Mouse (Mus musculus) right cerebral cortex, adult 2 months (tissue): ENCODE data around the gene Prr19.

Experiments used
- DNase-seq, 2 experiments: peaks; one replicate each; pipeline ENCODE4 v3.0.0; 2021 to 2022; ENCODE audit warnings: low spot score in 2 of 2

Prr19 gene

DNA sequence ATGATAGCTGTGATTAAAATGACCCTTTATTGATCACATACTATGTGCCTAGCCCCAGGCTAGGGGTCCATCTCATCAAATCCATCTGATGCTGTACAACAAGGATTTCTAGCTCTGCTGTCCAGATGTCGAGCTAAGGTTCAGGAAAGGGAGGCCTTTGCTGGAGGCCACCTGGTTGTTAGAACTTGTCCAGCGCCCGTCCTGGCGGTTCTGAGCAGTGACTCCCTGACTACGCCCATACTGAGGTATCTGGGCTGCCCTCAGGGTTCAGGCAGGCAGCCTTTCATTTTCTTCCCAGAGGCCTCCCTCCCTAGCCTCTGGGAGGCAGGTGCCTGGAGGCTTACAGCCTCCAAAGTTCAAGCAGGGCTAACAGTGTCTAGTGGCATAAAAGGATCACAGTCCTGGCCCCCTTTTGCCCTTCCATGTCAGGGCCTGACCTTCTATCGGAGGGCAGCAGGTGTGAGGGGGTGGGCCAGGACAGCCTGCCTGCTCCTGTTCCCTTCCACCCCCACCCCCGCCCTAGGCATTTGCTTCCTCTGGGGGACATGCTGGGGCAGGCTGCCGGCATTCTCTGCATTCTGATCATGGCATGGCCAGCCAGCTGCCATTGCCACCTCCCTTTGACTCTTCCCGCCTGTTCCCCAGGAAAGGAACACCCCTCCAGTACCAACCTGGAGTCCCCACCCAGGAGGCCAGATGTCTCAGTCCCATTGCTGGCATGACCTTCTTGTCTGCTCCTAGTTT lies 25.5 kb upstream of the Prr19 start:
- DNase-seq, result no peak

DNA sequence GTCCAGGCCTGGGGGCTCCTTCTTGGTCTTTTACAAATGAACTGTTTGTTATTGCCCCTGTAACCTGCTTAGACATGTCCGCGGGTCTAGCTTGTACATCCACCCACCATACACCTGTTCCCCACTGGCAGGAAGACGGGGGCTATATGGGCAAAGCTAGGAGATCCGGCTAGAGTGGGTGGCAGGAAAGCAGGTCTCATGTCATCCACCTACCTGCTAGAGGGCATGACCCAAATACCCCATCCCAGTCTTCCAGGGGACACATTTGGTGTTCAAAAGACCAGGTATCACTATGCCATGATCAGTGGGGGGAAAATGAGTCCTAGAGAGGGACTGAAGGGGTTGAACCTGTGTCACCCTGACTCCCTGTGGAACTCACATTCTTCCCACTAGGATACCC lies 23.8 kb upstream of the Prr19 start:
- no peak for DNase-seq

DNA sequence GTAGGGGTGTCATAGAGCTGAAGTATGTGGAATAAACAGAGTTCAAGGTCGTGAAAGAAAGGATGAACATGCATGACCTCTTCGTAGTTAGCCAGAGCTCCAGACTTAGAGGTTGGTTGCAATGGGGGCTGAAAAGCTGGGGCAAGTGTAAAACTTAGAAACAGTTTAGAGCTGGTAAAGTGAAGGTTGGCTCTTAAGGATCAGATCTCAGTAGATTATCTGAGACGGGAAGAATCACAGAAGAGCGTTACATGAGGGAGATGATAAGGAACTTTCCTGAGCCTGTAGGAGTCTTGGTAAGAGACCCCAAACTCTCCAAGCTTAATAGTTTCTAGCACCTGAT lies 23.2 kb upstream of the Prr19 start:
- no peak for DNase-seq

DNA sequence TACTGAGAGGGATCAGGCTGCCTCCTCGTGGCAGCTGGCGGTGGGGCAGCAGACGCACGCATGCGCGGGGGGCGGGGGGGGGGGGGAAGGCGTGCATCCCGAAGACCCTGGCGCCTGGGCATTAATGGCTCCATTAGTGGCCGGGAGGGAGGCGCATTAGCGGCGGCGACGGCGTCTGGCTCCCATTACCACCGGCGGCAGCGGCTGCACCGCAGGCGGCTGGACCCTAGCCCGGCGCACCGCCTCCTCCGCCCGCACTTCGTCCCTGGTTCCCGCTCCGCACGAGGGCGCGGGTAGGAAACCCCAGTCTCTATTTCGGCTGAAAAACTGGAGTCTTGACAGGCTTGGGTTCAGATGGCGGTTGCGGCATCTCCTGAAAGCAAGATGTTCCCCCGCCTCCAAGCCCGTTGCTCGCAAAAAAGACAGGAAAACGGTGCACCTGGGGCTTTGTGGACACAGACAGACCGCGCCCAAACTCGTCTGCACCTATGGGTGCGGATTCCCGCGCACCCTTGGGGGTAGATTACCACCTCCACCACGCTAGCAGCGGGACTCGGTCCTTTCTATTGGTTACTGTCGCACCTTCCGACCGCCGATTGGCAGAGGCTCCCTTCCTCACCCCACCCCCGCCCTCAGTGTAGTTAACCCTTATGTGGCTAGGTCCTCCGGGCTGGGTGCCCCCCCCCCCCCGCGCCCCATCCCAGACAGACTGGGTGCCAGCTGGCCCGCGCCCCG lies 22.7 kb upstream of the Prr19 start:
- peak; percentile 82 to 84 for DNase-seq

DNA sequence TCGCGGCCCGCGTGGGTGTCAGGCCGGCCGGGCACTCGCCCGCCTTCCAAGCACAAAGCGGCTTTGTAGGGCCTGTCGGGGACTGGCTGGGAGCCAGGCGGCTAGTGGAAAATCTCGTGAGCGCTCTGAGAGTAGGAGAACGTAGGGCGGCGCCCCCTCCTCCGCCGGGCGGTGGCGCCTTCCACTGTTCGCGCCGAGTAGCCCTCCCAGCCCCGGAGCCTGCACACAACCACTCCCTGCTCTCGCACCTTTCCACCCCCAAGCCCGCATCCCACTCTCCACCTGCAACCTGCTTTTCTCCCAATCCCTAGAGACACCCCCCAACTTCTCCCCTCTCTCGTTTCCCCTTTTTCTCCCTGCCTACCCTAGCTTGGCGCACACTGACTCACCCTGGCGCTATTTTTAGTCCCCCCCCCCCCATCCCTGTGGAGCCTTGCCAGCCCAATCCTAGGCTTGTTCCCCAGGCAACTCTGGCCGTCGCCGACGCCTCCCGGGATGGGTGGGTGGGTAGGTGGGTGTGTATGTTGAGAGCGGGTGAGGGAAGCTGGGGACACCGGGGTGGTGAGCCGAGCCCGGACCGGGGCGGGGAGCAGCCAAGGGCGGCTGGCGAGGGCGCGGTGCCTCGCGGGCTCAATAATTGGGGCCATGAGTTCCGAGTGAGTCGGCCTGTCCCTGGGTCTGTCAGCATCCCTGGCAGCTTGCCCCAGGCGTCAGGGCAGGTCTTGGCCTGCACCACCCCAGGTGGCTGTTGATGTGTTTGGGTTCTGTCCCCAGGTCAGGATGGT lies 21.9 kb upstream of the Prr19 start:
- peak; percentile 90 to 93 for DNase-seq

DNA sequence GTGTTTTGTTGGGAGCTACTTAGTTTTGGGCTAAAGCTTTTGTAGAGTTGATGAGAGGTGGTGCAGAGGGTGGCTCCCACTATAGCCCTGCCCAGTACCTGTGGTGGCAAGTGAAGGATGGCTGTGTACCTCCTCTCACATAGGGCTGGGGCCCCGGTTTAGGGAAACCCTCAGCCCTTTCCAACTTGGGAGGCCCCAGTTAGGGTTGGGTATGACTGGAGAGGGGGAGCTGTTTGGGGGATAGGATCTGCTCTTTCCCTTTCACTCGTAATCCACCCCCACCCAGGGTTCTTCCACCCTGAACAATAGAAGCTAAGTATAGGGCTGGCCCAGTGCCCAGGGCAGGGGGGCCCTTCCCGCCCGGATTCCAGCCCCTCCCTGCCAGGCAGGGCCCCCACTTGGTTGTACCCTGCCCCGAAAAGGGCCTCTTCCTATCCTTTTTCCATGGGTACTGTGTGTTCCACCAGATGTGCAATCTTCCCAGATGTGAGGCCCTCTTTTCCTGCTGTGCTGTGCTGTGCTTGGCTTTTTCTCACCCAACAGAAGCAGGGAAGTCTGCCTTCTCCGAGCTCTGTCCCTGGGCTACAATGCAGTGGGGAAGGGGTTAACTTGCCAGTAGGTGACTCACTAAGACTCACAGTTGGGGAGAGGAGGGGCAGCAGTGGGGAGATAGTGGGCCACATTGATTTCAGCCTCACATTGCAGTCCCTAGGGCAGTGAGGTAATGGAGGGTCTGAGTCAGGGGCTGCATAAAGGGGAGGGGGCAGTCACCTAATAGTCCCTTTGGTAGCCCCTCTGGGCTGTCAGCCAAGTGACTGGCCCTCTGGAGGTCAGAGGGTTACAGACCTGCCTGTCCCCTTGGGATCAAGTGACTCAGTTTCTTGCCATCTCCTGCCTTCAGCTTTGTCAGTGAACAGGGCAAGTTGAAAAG lies 21.1 kb upstream of the Prr19 start:
- DNase-seq, result peak in 1 of 2 experiments; percentile 50

DNA sequence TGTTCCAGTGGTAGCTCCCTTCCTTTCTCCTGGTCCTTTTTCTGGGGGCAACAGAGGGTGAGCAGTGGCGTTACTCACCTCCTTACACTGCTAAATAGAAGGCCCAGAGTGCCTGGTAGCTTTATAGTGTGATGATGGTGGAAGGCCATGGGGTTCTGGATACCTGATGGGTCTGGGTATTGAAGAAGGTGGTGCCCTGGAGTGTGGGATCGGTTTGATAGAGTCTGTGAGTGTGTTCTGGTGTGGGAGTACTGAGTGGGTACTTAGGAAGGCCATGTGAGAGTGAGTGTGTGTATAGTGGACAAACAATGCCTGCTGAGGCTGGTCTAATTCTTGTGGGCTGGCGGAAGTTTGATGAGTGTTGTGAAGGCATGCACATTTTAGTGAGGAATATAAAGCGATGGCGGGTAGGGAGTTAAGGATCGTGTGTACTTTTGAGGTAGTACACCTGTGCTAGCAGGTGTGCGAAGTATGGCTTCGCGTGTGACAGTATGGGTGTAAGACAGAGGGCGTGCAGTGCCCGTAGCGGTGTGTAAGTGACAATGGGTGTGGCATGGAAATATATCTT lies 20.0 kb upstream of the Prr19 start:
- no peak for DNase-seq

DNA sequence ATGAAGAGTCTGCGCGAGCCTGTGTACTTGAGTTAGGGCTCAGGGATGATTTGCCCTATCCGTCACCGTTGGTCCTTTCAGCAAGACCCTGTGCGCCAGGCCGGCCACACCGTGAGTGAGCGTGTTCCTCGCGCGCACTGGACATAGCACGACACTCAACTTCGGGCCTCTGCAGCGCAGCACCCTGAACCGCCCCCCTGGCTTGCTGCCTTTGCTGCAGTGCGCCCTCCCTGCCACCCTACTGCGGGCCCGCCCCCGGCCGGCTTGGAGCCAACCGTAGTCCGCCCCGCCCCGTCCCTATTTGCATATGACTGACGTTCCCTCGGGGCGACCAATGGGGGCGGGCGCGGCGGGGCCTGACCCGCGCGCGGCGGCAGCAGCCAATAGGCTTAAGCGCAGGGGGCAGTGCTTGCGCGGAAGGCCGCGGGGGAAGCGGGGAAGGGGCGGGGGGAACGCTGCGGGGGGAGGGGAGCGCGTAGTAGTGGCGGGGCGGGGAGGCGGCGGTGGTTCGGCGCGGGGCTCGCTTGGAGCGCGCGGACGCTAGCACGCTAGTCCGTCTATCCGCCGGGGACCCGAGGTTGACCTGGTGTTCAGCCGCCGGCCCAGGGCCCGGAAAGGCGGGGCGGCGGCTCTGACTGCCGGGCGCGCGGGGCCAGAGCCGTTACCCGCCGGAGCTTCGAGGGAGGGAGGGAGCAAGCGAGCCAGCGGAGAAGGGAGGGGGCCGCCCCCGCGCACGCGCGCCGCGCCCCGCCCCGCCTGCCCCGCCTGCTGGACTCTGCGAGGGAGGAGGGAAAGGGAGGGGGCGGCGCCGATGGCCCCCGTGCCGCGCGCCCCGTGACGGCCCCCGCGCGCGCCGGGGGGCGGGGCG lies 19.2 kb upstream of the Prr19 start:
- peak; percentile 94 for DNase-seq

DNA sequence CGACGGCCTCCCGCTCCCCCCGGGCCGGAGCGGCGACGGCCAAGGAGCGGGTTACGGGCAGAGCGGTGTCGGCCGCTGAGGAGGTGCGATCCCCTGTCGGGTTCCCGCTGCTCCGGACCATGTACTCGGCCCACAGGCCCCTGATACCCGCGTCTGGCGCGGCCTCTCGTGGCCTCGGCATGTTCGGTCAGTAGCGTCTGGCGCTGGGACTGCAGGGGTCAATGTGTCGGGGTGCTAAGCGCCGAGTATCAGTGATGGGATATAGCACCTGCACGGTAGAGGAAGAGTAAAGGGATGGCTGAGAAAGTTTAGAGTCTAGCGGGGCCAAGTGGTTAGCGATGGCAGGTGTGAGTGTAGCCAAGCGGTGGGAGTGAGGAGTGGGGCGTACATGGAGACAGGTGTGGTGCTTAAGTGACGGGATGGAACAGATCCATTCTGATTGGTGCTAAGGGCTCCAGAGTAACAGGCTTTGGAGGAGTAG lies 18.4 kb upstream of the Prr19 start:
- peak in 1 of 2 experiments; percentile 35 for DNase-seq

DNA sequence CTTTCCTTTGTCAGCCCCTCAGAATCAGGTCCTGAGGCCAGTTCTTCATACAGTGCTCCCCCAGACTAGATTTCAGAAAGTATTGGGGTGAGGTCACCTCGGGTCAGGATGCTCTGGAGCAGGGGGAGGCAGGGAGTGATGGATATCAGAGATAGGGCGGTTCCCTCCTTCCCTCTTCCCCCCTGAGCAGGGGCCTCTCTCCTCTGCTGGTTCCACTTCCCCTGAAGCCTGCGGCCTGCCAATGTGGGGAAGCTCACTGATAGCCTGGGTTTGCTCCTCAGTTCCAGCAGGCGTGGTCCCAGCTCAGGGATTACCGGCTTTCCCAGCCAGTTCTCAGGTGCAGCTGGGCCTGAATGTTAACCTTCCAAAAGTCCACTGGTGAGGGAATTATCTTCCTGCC lies 17.6 kb upstream of the Prr19 start:
- no peak for DNase-seq

DNA sequence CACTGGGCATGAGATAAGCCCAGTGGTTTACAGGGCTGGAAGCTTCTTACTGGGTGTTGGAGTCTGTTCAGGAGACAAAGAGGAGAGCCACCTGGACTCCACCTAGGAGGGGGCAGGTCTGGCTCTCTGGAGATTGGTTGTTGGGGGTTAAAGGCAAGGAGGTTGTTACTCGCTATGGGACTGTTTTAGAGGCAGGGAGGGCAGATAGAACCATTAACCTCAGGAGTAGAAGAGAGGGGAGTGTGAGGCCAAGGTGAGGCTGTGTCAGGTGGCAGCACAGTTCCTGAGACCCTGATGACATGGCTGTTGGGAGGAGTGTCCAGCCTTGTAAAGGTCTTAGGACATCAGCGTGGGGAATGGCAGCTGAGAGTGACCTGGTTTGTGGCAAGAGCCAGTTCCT lies 17.0 kb upstream of the Prr19 start:
- DNase-seq, result no peak

DNA sequence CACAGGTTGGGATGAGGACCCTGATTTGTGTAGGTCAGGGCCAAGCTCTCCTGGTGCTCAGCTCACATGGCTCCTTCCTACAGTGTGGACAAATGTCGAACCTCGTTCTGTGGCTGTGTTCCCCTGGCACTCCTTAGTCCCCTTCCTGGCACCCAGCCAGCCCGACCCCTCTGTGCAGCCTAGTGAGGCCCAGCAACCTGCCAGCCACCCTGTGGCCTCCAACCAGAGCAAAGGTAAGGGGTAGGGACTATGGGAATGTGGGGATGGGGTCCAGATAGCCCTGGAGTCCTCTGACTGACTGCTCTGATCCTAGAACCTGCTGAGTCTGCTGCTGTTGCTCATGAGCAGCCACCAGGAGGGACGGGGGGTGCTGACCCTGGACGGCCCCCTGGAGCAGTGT lies 16.4 kb upstream of the Prr19 start:
- no peak for DNase-seq

DNA sequence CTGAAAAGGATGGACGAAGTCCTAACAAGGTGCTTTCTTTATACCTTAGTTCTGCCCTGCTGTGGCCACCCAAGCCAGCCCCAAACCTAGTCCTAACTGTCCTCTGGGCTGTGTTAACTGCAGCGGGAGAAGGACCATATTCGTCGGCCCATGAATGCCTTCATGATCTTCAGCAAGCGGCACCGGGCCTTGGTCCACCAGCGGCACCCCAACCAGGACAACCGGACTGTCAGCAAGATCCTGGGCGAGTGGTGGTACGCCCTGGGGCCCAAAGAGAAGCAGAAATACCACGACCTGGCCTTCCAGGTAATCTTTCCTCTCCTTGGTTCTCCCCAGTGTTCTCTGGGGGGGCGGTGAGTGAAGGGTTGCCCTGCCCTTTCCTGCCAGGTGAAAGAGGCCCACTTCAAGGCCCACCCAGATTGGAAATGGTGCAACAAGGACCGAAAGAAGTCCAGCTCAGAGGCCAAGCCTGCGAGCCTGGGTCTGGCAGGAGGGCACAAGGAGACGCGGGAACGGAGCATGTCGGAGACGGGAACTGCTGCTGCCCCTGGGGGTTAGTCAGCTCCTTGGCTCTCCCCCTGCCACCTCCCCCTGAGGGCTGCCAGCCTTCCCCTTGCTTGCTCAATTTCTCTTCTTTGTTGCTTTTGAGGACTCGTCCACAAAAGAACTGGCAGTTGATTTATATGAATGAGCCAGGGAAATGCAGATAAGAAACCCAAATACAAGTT lies 15.5 kb upstream of the Prr19 start:
- DNase-seq, result no peak

DNA sequence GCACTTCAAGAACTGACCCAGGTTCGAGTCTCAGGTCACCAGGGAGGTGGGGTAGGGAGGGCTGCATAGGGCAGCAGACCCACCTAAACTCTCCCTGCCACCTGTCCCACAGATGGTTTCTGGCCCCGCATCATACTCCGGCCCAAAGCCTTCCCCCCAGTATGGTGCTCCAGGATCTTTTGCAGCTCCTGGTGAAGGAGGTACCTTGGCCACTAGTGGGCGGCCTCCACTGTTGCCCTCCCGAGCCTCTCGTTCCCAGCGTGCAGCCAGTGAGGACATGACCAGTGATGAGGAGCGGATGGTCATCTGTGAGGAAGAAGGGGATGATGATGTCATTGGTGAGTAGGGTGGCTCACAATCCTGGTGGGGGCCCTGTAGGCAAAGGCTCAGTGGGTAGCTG lies 14.2 kb upstream of the Prr19 start:
- DNase-seq, result no peak

DNA sequence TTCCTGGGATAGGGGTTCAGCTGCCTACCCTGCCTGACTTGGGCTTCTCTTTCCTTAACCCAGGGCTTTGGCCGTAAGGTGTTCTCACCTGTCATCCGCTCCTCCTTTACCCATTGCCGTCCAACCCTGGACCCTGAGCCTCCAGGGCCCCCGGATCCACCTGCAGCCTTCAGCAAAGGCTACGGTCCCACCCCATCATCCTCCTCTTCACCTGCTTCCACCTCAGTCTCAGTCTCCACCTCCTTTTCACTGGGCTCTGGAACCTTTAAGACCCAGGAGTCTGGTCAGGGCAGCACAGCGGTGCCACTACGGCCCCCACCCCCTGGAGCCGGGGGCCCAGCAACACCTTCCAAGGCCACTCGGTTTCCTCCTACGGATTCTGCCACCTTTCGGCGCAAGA lies 13.2 kb upstream of the Prr19 start:
- DNase-seq, result no peak

DNA sequence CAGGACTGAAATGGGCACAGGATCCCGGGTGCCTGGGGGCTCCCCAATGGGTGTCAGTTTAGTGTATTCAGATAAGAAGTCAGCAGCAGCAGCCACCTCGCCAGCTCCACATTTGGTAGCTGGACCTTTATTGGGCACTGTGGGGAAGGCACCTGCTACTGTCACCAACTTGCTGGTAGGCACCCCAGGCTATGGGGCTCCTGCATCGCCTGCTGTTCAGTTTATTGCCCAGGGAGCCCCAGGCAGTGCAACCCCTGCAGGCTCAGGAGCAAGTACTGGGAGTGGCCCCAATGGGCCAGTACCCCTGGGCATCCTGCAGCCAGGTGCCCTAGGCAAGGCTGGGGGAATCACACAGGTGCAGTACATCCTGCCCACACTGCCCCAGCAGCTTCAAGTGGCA lies 12.5 kb upstream of the Prr19 start:
- no peak for DNase-seq

DNA sequence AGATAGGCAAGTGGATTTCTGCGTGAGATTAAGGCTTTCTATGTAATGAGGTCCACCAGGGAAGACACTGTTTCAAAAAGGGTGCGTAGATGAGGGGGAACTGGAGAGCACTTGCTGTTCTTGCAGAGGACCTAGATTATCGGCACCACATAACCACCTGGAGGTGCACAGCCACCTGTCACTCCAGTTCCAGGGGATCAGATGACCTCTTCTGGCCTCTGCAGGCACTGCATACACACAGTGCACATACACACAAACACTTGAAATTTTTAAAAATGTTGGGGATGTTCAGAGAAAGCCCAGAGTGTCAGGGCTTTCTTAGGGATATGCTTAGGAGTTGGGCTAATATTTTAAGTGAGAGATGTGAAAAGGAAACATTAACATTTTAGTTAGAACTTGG lies 11.3 kb upstream of the Prr19 start:
- no peak for DNase-seq

DNA sequence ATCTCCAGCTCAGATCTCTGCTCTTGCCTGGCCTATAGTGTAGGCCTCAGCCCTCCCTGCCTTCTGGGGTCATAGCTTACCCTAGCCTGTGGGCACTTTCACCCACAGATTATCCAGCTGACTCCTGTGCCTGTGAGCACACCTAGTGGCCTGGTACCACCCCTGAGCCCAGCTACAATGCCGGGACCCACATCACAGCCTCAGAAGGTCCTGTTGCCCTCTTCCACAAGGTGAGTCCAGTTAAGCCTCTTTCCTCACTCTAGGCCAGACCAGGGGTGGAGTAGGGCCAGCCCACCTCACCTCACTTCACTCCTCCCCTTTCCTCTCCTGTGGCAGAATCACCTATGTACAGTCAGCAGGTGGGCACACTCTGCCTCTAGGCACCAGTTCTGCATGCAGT lies 10.7 kb upstream of the Prr19 start:
- no peak for DNase-seq

DNA sequence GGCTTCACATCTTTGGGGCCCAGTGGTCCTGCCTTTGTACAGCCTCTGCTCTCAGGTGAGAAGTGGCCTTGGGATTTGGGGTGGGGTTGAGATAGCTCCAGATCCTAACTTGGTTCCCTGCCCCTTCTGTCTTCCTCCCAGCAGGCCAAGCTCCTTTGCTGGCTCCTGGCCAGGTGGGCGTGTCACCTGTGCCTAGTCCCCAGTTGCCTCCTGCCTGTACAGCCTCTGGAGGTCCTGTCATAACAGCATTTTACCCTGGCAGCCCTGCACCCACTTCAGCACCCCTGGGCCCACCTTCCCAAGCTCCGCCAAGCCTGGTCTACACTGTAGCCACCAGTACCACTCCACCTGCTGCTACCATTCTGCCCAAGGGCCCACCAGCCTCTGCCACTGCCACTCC lies 10.3 kb upstream of the Prr19 start:
- no peak for DNase-seq

DNA sequence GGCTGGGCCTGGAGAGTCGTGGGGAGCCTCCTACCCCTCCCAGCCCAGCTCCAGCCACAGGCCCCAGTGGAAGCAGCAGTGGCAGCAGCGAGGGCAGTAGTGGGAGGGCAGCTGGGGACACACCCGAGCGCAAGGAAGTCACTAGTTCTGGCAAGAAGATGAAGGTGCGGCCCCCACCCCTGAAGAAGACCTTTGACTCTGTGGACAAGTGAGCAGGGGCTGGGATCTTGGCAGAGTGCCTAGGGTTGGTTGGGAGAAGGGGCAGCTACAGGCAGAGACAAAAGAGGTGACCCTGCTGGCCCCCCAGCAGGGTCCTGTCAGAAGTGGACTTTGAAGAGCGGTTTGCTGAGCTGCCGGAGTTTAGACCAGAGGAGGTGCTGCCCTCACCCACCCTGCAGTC lies 9.1 kb upstream of the Prr19 start:
- DNase-seq, result no peak
